Mouse (Mus musculus): ENCODE measurements around the gene Dhrs4.

The Dhrs4 gene

DNA sequence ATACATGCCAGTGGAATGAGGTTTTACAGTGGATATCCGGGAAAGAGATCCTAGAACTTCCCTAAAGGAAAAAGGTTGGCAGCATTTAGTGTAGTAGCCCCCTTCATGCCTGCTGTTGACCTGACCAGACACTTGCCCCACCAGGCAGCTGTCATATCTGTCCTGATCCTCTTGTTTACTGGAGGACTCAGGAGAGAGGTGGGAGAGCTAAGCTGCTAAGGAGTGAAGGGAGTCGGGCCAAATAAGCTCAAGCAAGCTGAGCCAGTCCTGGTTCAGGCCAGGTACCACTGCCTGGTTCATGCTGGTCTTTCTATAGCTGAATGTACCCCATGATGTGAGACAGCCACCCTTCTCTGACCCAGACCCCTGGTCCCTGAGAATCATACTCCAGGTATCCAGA is 48.1 kb downstream of the Dhrs4 start:
- DNase-seq (ENCODE audit: low spot score in 2 of 2), result no peak

DNA sequence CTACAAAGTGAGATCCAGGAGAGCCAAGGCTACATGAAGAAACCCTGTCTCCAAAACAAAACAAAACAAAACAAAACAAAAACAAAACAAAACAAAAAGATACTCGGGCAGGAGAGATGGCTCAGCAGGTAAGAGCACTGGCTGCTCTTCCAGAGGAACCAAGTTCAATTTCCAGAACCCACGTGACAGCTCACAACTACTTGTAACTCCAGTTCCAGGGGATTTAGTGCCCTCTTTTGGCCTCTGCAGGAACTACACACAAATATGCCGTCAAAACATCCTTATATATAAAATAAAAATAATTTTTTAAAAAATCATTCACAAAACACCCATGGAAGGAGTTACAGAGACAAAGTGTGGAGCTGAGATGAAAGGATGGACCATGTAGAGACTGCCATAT is 49.4 kb downstream of the Dhrs4 start:
- peak in 1 of 2 experiments; percentile 43 for DNase-seq (ENCODE audit: low spot score in 2 of 2)

DNA sequence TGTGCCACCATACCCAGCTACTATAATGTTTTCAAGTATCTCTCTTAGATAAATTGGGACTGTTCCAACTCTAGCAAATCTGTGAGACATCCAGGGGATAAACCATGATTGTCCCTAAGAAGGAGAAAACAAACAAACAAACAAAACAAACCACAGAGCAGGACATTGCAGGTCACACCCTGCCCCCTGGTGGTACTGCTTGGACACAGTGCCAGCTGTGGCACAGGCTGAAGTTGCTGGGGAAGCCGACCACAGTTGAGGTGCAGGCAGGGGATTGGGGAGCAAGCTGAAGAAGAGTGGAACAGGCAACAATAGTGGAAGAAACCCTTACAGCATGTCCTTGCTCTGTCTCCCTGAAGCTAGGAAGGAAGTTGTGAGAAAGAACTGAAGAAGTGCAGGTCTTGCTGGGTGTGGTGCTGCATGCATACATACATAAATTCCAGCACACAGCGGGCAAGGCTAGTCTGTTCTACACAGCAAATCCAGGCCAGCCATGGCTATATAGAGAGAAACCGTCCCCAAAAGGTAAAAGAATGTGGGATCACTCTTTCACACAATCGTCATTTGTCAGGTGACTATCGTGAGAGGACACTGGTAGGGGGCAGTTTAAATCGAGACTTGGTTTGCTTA is 57.7 kb downstream of the Dhrs4 start:
- DNase-seq (ENCODE audit: low spot score in 2 of 2), result no peak

All from spleen, postnatal 36 days (tissue).